Mouse (Mus musculus) bone marrow macrophage, adult 2 months (primary cell): ENCODE data around the gene Slmap. TPM values are rescaled to one million over a fixed set of nuclear protein-coding genes. Genes with fewer than 3 reads are reported as not detected.
"Not testable (repeated sequence)": the region's sequence is repeated elsewhere in the genome, so short reads cannot be mapped to it uniquely, and the experiment has no call there.

Experiments
- H3K27ac ChIP-seq: 2 replicates; pipeline ENCODE4 v1.5.1; 2012; ENCODE audit warnings: low read depth, low read length; ENCODE audit not compliant: insufficient read depth
- H3K4me1 ChIP-seq: 2 replicates; pipeline ENCODE4 v1.6.1; 2012; ENCODE audit warnings: low read length; ENCODE audit not compliant: control insufficient read depth, insufficient read depth
- H3K4me3 ChIP-seq: 2 replicates; pipeline ENCODE4 v1.5.1; 2012; ENCODE audit warnings: mild to moderate bottlenecking, low read length, moderate library complexity; ENCODE audit not compliant: insufficient read depth
- CTCF ChIP-seq: IDR thresholded peaks from 2 replicates; pipeline ENCODE4 v1.5.1; 2012; ENCODE audit warnings: low read depth, mild to moderate bottlenecking, low read length, moderate library complexity
- POLR2A ChIP-seq: IDR thresholded peaks from 2 replicates; pipeline ENCODE4 v1.6.1; 2012; ENCODE audit warnings: mild to moderate bottlenecking, low read depth, low read length, borderline replicate concordance
- polyA plus RNA-seq: library from polyadenylated mRNA; stranded (reverse); fragments of >200 nt; gene quantifications from 2 replicates; pipeline ENCODE4 v1.2.4, GENCODE M21; 2012; ENCODE audit not compliant: missing spikeins, insufficient read depth, insufficient read length

Gene Slmap
- polyA plus RNA-seq, 1 experiment = 78.0 TPM

- TF ChIP-seq CTCF (no peak), POLR2A (no peak)
- Histone ChIP-seq H3K4me1 (no peaks in the 10 kb centered on the region), H3K4me3 (no peak overlapping the region), H3K27ac (no peak overlapping the region)
Observed at GRCm38 (mm10) chr14:26406746-26407145, 128.0 kb downstream of the Slmap start.

- Histone ChIP-seq H3K4me1 (no peaks in the 10 kb centered on the region), H3K27ac (no peak overlapping the region), H3K4me3 (no peak overlapping the region)
- no peak for TF ChIP-seq POLR2A
Observed at GRCm38 (mm10) chr14:26398508-26399160, 136.1 kb downstream of the Slmap start.

DNA sequence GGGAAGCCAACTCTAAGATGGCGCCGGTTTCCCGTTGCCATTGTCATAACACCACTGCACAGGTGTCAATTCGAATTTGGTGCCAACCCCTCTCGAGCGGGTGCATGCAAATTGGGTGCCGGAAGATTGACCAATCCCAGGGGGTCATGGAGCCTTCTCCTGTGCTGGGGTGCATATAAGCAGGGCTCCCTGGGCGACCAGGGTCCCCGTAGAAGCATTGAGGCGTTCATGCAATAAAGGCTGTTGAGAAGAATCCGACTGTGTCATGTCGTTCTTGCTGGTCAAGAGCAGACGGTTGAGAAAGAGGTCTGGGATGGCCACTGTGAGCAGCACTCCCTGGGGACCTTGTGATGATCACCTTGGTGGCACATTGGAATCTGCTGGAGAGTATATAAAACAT, 142.9 kb downstream of the Slmap start:
- Histone ChIP-seq H3K27ac (no peak overlapping the region), H3K4me3 (no peak overlapping the region), H3K4me1 (no peaks in the 10 kb centered on the region)
- TF ChIP-seq POLR2A = no peak
- TF ChIP-seq CTCF = no peak

- H3K4me3 ChIP-seq, H3K4me1 ChIP-seq, H3K27ac ChIP-seq: not testable (repeated sequence)
Observed at GRCm38 (mm10) chr14:26388961-26389360, 145.8 kb downstream of the Slmap start.

- H3K27ac ChIP-seq, H3K4me3 ChIP-seq, H3K4me1 ChIP-seq: not testable (repeated sequence)
Observed at GRCm38 (mm10) chr14:26386999-26387398, 147.7 kb downstream of the Slmap start.

DNA sequence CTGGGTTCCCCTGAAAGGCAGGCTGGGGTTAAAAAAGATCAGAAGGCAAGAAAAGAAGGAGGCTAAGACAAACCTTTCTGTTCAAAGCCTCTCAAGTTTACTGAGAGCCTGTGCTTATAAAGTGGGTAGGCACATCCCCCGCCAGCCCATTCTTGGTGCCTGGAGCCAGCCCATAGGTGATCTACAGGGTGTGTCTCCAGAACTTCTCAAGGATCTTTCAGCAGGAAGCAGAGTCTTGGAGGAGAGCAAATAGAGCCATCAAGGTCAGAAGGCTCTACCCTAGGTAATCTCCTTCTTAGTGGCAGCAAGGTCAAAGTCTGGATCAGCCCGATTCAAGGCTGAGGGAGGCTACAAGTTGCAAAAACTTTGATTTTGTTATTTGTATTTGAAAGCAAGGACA, 149.1 kb downstream of the Slmap start:
- not testable (repeated sequence) for H3K27ac ChIP-seq, H3K4me1 ChIP-seq, H3K4me3 ChIP-seq

GRCm38 (mm10) chr14:26379071-26379470, 155.7 kb downstream of the Slmap start:
- H3K27ac ChIP-seq = no peak overlapping the region
- H3K4me3 ChIP-seq = no peak overlapping the region
- no peak for TF ChIP-seq CTCF
- no peak for TF ChIP-seq POLR2A
- H3K4me1 ChIP-seq = no peaks in the 10 kb centered on the region

DNA sequence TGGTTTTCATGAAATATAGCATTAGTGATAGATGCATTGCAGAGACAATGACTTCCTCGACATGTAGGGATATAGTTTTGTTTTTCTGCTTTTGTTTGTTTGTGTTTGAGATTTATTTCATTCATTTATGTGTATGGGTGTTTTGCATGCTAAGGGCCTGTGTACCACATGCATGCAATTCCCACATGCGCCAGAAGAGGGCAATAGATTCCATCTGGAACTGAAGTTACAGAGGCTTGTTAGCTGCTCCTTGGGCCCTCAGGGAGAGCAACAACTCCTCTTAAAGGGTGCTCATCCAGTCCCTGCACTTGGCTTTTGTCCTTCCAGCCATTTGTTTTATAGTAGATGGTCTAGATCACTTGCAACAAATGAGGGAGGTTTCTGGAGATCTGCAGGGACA, 158.1 kb downstream of the Slmap start:
- Histone ChIP-seq H3K4me1 (no peaks in the 10 kb centered on the region), H3K27ac (no peak overlapping the region), H3K4me3 (no peak overlapping the region)
- TF ChIP-seq CTCF (peak; percentile 56), POLR2A (no peak)

Other genes starting within 250 kb of the Slmap start
- 44.3 and 50.2 TPM in 2 replicates for gene Dennd6a, start 38.9 kb upstream of the Slmap start, polyA plus RNA-seq
- 151 and 154 TPM in 2 replicates for gene Arf4, start 103.1 kb upstream of the Slmap start, polyA plus RNA-seq
- 3.8 and 4.0 TPM in 2 replicates for gene Pde12, start 135.0 kb upstream of the Slmap start, polyA plus RNA-seq
- 0.04 TPM in 1 of 2 replicates, not detected in the other for gene Dnah12, start 158.3 kb upstream of the Slmap start, polyA plus RNA-seq